Mouse (Mus musculus) embryo, embryonic 10.5 days (tissue): Measurements from ENCODE around the gene St13.

ENCODE experiments used
- DNase-seq: peaks from one replicate; pipeline ENCODE4 v3.0.0-alpha.2; 2015; ENCODE audit warnings: low spot score

Gene St13

GRCm38 (mm10) chr15:81319462-81319861 lies 80.4 kb downstream of the St13 start:
- no peak for DNase-seq

DNA sequence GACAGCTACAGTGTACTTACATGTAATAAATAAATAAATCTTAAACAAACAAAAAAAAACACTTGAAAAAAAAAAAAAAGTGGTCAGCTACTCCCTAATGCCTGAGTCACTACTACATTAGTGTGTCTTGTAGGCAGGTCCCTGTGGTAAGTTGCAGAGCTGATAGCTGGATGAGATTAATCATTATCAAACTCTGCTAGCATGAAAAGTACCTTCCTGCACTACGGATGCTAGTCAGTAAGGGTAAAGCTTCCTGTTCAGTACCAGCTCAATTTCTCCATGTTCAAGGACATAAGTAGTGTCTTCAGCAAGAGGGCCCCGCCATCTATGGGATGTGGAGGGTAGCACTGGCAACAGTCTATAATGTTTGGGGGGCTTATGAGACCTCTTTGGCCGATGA lies 85.9 kb downstream of the St13 start:
- DNase-seq: no peak
